Mouse (Mus musculus): ENCODE measurements around the gene Tmem150a.

Gene Tmem150a

GRCm38 (mm10) chr6:72350214-72350613 is 5.0 kb upstream of the Tmem150a start:
- no peak for DNase-seq (ENCODE audit: extremely low read depth, low read depth, low spot score)

- no peak for DNase-seq (ENCODE audit: extremely low read depth, low read depth, low spot score)
Measured at GRCm38 (mm10) chr6:72352636-72353405, 2.4 kb upstream of the Tmem150a start.

- no peak for DNase-seq (ENCODE audit: extremely low read depth, low read depth, low spot score)
Measured at GRCm38 (mm10) chr6:72354025-72354424, 1.2 kb upstream of the Tmem150a start.

- no peak for DNase-seq (ENCODE audit: extremely low read depth, low read depth, low spot score)
Measured at GRCm38 (mm10) chr6:72356001-72356532, 820 bp downstream of the Tmem150a start.

GRCm38 (mm10) chr6:72357164-72358079 is 2.2 kb downstream of the Tmem150a start:
- DNase-seq (ENCODE audit: extremely low read depth, low read depth, low spot score) = no peak

GRCm38 (mm10) chr6:72358086-72358764 is 3.0 kb downstream of the Tmem150a start:
- DNase-seq (ENCODE audit: extremely low read depth, low read depth, low spot score) = no peak

GRCm38 (mm10) chr6:72359343-72359742 is 4.1 kb downstream of the Tmem150a start:
- no peak for DNase-seq (ENCODE audit: extremely low read depth, low read depth, low spot score)

GRCm38 (mm10) chr6:72359891-72360598 is 4.8 kb downstream of the Tmem150a start:
- DNase-seq (ENCODE audit: extremely low read depth, low read depth, low spot score) = no peak

- no peak for DNase-seq (ENCODE audit: extremely low read depth, low read depth, low spot score)
Measured at GRCm38 (mm10) chr6:72360599-72360935, 5.3 kb downstream of the Tmem150a start.

- no peak for DNase-seq (ENCODE audit: extremely low read depth, low read depth, low spot score)
Measured at GRCm38 (mm10) chr6:72361121-72361551, 5.9 kb downstream of the Tmem150a start.

- DNase-seq (ENCODE audit: extremely low read depth, low read depth, low spot score) = peak; percentile 93
Measured at GRCm38 (mm10) chr6:72362132-72363028, 7.1 kb downstream of the Tmem150a start.

GRCm38 (mm10) chr6:72364009-72364408 is 8.8 kb downstream of the Tmem150a start:
- DNase-seq (ENCODE audit: extremely low read depth, low read depth, low spot score) = no peak

- DNase-seq (ENCODE audit: extremely low read depth, low read depth, low spot score) = no peak
Measured at GRCm38 (mm10) chr6:72364985-72365384, 9.7 kb downstream of the Tmem150a start.

GRCm38 (mm10) chr6:72366304-72366703 is 11.1 kb downstream of the Tmem150a start:
- no peak for DNase-seq (ENCODE audit: extremely low read depth, low read depth, low spot score)

GRCm38 (mm10) chr6:72366844-72367443 is 11.7 kb downstream of the Tmem150a start, which contains the start of gene Rnf181:
TSS of gene Rnf181 (minus strand) at chr6:72366956.
- no peak for DNase-seq (ENCODE audit: extremely low read depth, low read depth, low spot score)

GRCm38 (mm10) chr6:72367460-72367974 is 12.3 kb downstream of the Tmem150a start:
- DNase-seq (ENCODE audit: extremely low read depth, low read depth, low spot score) = no peak

- DNase-seq (ENCODE audit: extremely low read depth, low read depth, low spot score) = no peak
Measured at GRCm38 (mm10) chr6:72369557-72369956, 14.3 kb downstream of the Tmem150a start.

GRCm38 (mm10) chr6:72370091-72370490 is 14.8 kb downstream of the Tmem150a start:
- DNase-seq (ENCODE audit: extremely low read depth, low read depth, low spot score) = no peak

- no peak for DNase-seq (ENCODE audit: extremely low read depth, low read depth, low spot score)
Measured at GRCm38 (mm10) chr6:72371147-72371546, 15.9 kb downstream of the Tmem150a start.
